Comparison of ENCODE assay signal across 8 mouse cellular contexts in the genomic region with DNA sequence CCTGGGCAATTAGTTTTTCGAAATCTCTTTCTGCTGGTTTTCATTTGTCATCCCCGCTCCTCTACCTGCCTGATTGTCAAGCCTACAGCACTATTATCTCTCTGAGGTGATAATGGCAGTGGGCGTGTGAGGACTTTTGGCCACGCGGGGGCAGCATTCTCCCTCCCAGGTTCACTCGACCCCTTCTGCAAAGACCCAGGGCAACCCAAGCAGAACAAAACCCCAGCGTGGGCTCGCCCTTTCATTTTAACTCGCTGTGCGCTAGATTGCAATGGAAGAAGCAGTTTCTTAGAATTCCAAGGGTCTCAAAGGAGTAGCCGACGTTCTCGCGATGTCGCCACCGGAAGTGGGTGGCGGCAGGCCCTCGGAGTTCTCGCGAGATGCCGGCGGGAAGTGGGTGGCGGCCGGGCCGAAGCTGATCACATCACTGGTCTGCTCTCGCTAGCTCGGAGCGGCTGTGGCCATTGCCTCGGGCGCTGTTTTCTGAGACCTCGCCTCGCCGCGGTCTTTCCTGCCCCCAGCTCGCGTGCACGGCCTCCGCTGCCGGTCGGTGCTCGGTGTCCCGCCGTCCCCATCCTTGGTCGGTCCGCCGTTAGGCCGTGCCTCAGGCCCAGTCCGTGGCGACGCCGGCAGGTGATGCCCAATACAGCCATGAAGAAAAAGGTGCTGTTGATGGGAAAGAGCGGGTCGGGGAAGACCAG. TPM values are rescaled to one million over a fixed set of nuclear protein-coding genes. Genes with fewer than 3 reads are reported as not detected.
DNase-seq lines count a peak whose midpoint lies in the region; ATAC-seq lines count a peak whose summit lies in the region.

Rraga (plus strand) TSS at position 386 of the 701 bp plus-strand sequence.

- peak; percentile 88 for ATAC-seq in megakaryocyte progenitor cell, adult 5-6 weeks (replicated peaks; ENCODE audit: poor library complexity)

- DNase-seq in adipocyte (ENCODE audit: low spot score), result peak; percentile 92
- DNase-seq in embryo, embryonic 10 days (ENCODE audit: low spot score), result peak; percentile 97
- peak; percentile 97 for DNase-seq in gastrocnemius, postnatal 10 days
- peak; percentile 97 for DNase-seq in induced T-regulatory cell, adult 2 months (ENCODE audit: low read depth)
- peak; percentile 84 to 94 for DNase-seq in left cerebral cortex, adult 9 months (ENCODE audit: low spot score in 2 of 2)
- peak; percentile 98 for DNase-seq in right cerebral cortex, postnatal 14 days
- DNase-seq in urinary bladder, postnatal 36 days (ENCODE audit: low spot score in 2 of 2), result peak; percentile 94 to 96

RNA-seq across cellular contexts. Expression of gene Rraga, which starts in this region (rescaled TPM):
- total RNA-seq in gastrocnemius, postnatal 10 days (2021), result 10 to 100 TPM; 54.1 to 55.2 TPM
- 31.0 and 34.5 TPM in 2 replicates for total RNA-seq in megakaryocyte progenitor cell, adult 5-6 weeks (2015)
- 12.4 and 12.5 TPM in 2 replicates for total RNA-seq in megakaryocyte progenitor cell, adult 5-6 weeks (2017)

Comparison
In these comparisons a context has a peak if more than half of its experiments do, and no peak if none do; other contexts are left out.
1. Peak in every context shown above with its lines: DNase-seq and ATAC-seq.